Mouse (Mus musculus): Measurements from ENCODE around the gene Anks1b.

Anks1b gene

GRCm38 (mm10) chr10:90864599-90864889 lies 991.2 kb downstream of the Anks1b start:
- DNase-seq (ENCODE audit: low spot score), result no peak

GRCm38 (mm10) chr10:90873204-90873603 lies 999.9 kb downstream of the Anks1b start:
- no peak for DNase-seq (ENCODE audit: low spot score)

- DNase-seq (ENCODE audit: low spot score), result no peak
Observed at GRCm38 (mm10) chr10:90874166-90874565, 1000.9 kb downstream of the Anks1b start.

GRCm38 (mm10) chr10:90880854-90881560 lies 1007.7 kb downstream of the Anks1b start:
- no peak for DNase-seq (ENCODE audit: low spot score)

- no peak for DNase-seq (ENCODE audit: low spot score)
Observed at GRCm38 (mm10) chr10:90889566-90889965, 1016.3 kb downstream of the Anks1b start.

GRCm38 (mm10) chr10:90892728-90893127 lies 1019.4 kb downstream of the Anks1b start:
- no peak for DNase-seq (ENCODE audit: low spot score)

GRCm38 (mm10) chr10:90897894-90898293 lies 1024.6 kb downstream of the Anks1b start:
- DNase-seq (ENCODE audit: low spot score), result no peak

GRCm38 (mm10) chr10:90904185-90904584 lies 1030.9 kb downstream of the Anks1b start:
- DNase-seq (ENCODE audit: low spot score), result no peak

- no peak for DNase-seq (ENCODE audit: low spot score)
Observed at GRCm38 (mm10) chr10:90907381-90907780, 1034.1 kb downstream of the Anks1b start.

- no peak for DNase-seq (ENCODE audit: low spot score)
Observed at GRCm38 (mm10) chr10:90923476-90923875, 1050.2 kb downstream of the Anks1b start.

GRCm38 (mm10) chr10:90933088-90933487 lies 1059.8 kb downstream of the Anks1b start:
- DNase-seq (ENCODE audit: low spot score), result no peak

GRCm38 (mm10) chr10:90934678-90935077 lies 1061.4 kb downstream of the Anks1b start:
- DNase-seq (ENCODE audit: low spot score), result no peak

- no peak for DNase-seq (ENCODE audit: low spot score)
Observed at GRCm38 (mm10) chr10:90937721-90938460, 1064.6 kb downstream of the Anks1b start.

- DNase-seq (ENCODE audit: low spot score), result no peak
Observed at GRCm38 (mm10) chr10:90940521-90941520, 1067.5 kb downstream of the Anks1b start.

- DNase-seq (ENCODE audit: low spot score), result no peak
Observed at GRCm38 (mm10) chr10:90942001-90942700, 1068.8 kb downstream of the Anks1b start.

GRCm38 (mm10) chr10:90947043-90947442 lies 1073.7 kb downstream of the Anks1b start:
- no peak for DNase-seq (ENCODE audit: low spot score)

GRCm38 (mm10) chr10:90947608-90948373 lies 1074.5 kb downstream of the Anks1b start:
- DNase-seq (ENCODE audit: low spot score), result no peak

- no peak for DNase-seq (ENCODE audit: low spot score)
Observed at GRCm38 (mm10) chr10:90953103-90953709, 1079.9 kb downstream of the Anks1b start.

- no peak for DNase-seq (ENCODE audit: low spot score)
Observed at GRCm38 (mm10) chr10:90953821-90954220, 1080.5 kb downstream of the Anks1b start.

GRCm38 (mm10) chr10:90960374-90960773 lies 1087.1 kb downstream of the Anks1b start:
- DNase-seq (ENCODE audit: low spot score), result no peak

- DNase-seq (ENCODE audit: low spot score), result no peak
Observed at GRCm38 (mm10) chr10:90964511-90964910, 1091.2 kb downstream of the Anks1b start.
